Mouse (Mus musculus) neural tube, embryonic 14.5 days (tissue): ENCODE measurements around the gene Eif3a. TPM values are rescaled to one million over a fixed set of nuclear protein-coding genes. Genes with fewer than 3 reads are reported as not detected.

ENCODE experiments used
- ATAC-seq: fragments of 200-750 bp; cut with Nextera tagmentation; 2 replicates; pipeline ENCODE4 v1.8.0; 2017; ENCODE audit warnings: low read depth, mild to moderate bottlenecking, moderate TSS enrichment, moderate library complexity
- H3K27ac ChIP-seq: fragments of 300-500 bp; sonication (generic); 2 replicates; pipeline ENCODE4 v1.5.1; 2014; ENCODE audit warnings: low read depth, mild to moderate bottlenecking, control low read depth, low read length, moderate library complexity, mixed read lengths
- H3K27me3 ChIP-seq: fragments of 300-500 bp; sonication (generic); 2 replicates; pipeline ENCODE4 v1.6.1; 2014; ENCODE audit warnings: low read length; ENCODE audit not compliant: control insufficient read depth, insufficient read depth
- H3K36me3 ChIP-seq: fragments of 300-500 bp; sonication (generic); 2 replicates; pipeline ENCODE4 v1.6.1; 2014; ENCODE audit warnings: low read length, mixed read lengths; ENCODE audit not compliant: control insufficient read depth, insufficient read depth
- H3K4me1 ChIP-seq: fragments of 300-500 bp; sonication (generic); 2 replicates; pipeline ENCODE4 v1.6.1; 2014; ENCODE audit warnings: low read length; ENCODE audit not compliant: control insufficient read depth, insufficient read depth
- H3K4me2 ChIP-seq: fragments of 300-500 bp; sonication (generic); 2 replicates; pipeline ENCODE4 v1.6.1; 2014; ENCODE audit warnings: mild to moderate bottlenecking, low read depth, low read length, control low read depth
- H3K4me3 ChIP-seq: fragments of 300-500 bp; sonication (generic); 2 replicates; pipeline ENCODE4 v1.5.1; 2014; ENCODE audit warnings: low read depth, low read length, control low read depth, mixed read lengths
- H3K9ac ChIP-seq: fragments of 300-500 bp; sonication (generic); replicated peaks from 2 replicates; pipeline ENCODE4 v1.6.1; 2014; ENCODE audit warnings: low read depth, mild to moderate bottlenecking, control low read depth, low read length, mixed read lengths
- H3K9me3 ChIP-seq: fragments of 300-500 bp; sonication (generic); 2 replicates; pipeline ENCODE4 v1.6.1; 2016; ENCODE audit warnings: low read length; ENCODE audit not compliant: control insufficient read depth
- WGBS: fragments of 180-500 bp; shearing (Covaris S2); extraction: QIAGEN DNeasy Blood & Tissue Kit; methylation state at CpG from one replicate; pipeline ENCODE4 v1.1.7; 2014; 5-methylcytosine and 5-hydroxymethylcytosine counted together
- polyA plus RNA-seq: library from polyadenylated mRNA; unstranded; fragments of >200 nt; fragmentation: Nextera tagmentation; extraction: Ambion mirVana; gene quantifications from 2 replicates; pipeline ENCODE4 v1.2.1, GENCODE M21; 2014

Eif3a gene
- polyA plus RNA-seq = 123 and 131 TPM in 2 replicates

DNA sequence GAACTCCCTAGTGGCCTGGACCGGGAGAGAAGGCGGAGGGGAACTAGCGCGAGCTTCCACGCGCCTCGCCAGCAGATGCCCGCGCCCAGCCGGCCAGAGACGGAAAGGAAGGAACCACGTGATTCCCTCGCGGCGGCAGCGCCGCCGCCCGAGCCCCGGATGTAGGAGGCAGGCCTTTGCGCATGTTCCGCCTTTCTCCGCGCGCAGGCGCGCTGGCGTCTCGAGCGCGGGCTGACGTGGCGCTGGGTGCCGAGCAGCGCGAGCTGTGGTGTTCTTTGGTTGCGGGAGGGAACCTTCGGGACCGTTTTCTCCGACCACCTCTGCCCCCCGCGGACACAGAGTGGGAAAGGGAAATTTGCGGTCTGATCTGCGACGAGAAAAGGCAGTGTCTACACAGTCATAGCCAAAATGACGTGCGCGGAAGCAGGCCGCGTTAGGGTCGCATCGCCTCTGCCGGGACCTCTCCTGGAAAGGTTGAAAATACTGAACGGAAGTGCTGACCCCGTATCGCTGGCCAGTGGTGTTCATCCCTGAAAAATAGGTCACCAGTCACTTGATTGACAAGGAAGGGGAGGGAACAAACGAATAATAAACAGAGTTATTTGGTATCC is at the start of gene Eif3a:
Gene Eif3a, minus strand, starts transcription at position 108 of the 611 bp plus-strand sequence.
- Histone ChIP-seq H3K4me2 (peak within 1 kb of the TSS; percentile 89), H3K9ac (peak within 1 kb of the TSS; percentile 95), H3K9me3 (no peaks in the 10 kb centered on the region), H3K27me3 (no peaks in the 10 kb centered on the region), H3K27ac (peak within 1 kb of the TSS; percentile 98), H3K4me1 (peaks cover 16% of the 10 kb centered on the region), H3K36me3 (no peaks in the 10 kb centered on the region), H3K4me3 (peak within 1 kb of the TSS; percentile 100)
- WGBS = under 1% methylated on average over 56 of the region's 57 CpGs
- peak; percentile 97 for ATAC-seq

DNA sequence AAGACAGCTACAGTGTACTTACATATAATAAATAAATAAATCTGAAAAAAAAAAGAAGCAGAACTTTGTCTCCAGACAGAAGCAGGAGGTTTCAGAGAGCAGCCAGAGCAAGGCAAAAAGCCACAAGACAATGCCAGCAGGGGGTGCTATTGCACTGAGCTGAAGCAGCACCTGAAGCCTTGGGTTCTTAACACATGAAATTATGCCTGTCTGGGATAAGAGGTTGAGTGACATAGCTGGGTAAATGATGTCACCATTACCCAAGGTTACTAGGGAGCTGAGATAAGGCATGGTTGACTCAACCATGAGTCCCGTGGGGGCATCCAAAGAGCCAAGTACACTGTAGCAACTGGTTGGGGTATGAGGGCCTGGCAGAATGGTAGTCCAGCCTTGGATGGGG is 47.3 kb upstream of the Eif3a start:
- H3K36me3 ChIP-seq = peaks cover 42% of the 10 kb centered on the region

DNA sequence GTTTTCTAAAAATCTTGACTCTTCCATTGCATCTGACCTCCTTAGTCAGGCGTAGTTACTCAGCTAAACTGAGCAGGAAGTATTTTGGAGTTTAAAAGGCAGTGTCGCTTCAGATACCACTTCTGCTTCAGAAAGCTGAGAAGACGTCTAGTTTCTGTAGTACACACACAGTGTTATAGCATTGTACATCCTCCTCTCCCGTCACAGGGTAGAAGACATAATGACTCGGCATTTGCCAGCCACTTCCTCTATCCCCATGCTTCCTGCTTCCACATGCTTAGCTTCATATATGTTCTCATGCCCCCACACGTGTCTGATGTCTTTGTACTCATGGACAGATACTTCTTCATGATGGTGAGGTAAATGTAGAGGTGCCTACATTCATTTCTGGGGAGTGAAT is 28.2 kb upstream of the Eif3a start:
- H3K9ac ChIP-seq = no peak overlapping the region
- ATAC-seq = no peak
- H3K9me3 ChIP-seq = no peaks in the 10 kb centered on the region
- H3K36me3 ChIP-seq = peaks cover 41% of the 10 kb centered on the region
- no peaks in the 10 kb centered on the region for H3K27me3 ChIP-seq
- H3K27ac ChIP-seq = no peak overlapping the region
- no peaks in the 10 kb centered on the region for H3K4me1 ChIP-seq
- no peak overlapping the region for H3K4me2 ChIP-seq
- 92% methylated on average over 6 of the region's 6 CpGs for WGBS
- no peak overlapping the region for H3K4me3 ChIP-seq

More for the DNA sequence above, 47.3 kb upstream of the Eif3a start:
- H3K27me3 ChIP-seq = no peaks in the 10 kb centered on the region
- ATAC-seq = peak; percentile 49; the same call in 1 of the 2 replicates
- H3K4me3 ChIP-seq = no peak overlapping the region
- H3K4me1 ChIP-seq = no peaks in the 10 kb centered on the region
- H3K27ac ChIP-seq = no peak overlapping the region
- no peak overlapping the region for H3K4me2 ChIP-seq
- WGBS = 72% methylated on average over 1 of the region's 1 CpGs
- H3K9ac ChIP-seq = no peak overlapping the region
- no peaks in the 10 kb centered on the region for H3K9me3 ChIP-seq

DNA sequence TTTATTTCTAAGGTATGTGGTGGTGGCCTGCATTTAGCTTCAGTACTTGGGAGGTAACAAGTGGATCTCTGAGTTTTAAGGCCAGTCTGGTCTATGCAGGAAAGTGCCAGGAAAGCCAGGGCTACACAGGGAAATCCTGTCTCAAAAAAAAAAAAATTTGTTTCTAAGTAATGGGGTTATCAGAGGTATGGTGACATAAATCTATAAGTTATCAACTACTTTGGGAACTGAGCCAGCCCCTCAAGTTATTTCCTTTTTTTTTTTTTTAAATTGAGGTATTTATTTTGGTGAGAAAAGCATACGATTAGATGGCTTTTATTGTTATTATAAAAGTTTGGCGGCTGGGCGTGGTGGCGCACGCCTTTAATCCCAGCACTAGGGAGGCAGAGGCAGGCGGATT is 22.7 kb upstream of the Eif3a start:
- peaks cover 4% of the 10 kb centered on the region; the same call in 1 of the 2 replicates for H3K4me1 ChIP-seq
- H3K27me3 ChIP-seq = no peaks in the 10 kb centered on the region
- ATAC-seq = no peak
- 96% methylated on average over 6 of the region's 6 CpGs for WGBS
- H3K9ac ChIP-seq = no peak overlapping the region
- H3K4me2 ChIP-seq = no peak overlapping the region
- H3K27ac ChIP-seq = no peak overlapping the region
- H3K36me3 ChIP-seq = peaks cover 13% of the 10 kb centered on the region
- no peak overlapping the region for H3K4me3 ChIP-seq
- no peaks in the 10 kb centered on the region for H3K9me3 ChIP-seq

DNA sequence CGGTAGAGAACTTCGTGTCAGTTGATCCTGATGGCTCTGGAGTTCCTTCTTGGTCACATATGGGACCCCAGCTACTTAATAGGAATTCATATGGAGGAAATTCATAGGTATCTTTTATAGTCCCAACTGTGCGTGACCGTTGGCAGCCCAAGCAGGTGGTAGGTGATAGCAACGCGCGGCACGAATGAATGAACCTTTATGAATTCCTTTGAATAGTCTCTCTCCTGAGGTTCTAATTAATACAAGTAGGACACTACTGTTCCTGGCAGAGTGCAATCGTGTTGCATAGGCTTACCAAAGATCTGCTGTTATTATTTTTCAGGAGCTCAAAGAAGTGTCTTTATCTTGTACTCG is 21.6 kb upstream of the Eif3a start:
- H3K4me3 ChIP-seq = peak overlapping the region; percentile 74
- no peaks in the 10 kb centered on the region for H3K27me3 ChIP-seq
- peak; percentile 54 for ATAC-seq
- H3K9me3 ChIP-seq = no peaks in the 10 kb centered on the region
- peak overlapping the region; percentile 89 for H3K9ac ChIP-seq
- H3K4me2 ChIP-seq = peak overlapping the region; percentile 69
- WGBS = 17% methylated on average over 10 of the region's 10 CpGs
- peaks cover 10% of the 10 kb centered on the region for H3K36me3 ChIP-seq
- H3K27ac ChIP-seq = peak overlapping the region; percentile 57; the same call in 1 of the 2 replicates
- peaks cover 4% of the 10 kb centered on the region; the same call in 1 of the 2 replicates for H3K4me1 ChIP-seq

DNA sequence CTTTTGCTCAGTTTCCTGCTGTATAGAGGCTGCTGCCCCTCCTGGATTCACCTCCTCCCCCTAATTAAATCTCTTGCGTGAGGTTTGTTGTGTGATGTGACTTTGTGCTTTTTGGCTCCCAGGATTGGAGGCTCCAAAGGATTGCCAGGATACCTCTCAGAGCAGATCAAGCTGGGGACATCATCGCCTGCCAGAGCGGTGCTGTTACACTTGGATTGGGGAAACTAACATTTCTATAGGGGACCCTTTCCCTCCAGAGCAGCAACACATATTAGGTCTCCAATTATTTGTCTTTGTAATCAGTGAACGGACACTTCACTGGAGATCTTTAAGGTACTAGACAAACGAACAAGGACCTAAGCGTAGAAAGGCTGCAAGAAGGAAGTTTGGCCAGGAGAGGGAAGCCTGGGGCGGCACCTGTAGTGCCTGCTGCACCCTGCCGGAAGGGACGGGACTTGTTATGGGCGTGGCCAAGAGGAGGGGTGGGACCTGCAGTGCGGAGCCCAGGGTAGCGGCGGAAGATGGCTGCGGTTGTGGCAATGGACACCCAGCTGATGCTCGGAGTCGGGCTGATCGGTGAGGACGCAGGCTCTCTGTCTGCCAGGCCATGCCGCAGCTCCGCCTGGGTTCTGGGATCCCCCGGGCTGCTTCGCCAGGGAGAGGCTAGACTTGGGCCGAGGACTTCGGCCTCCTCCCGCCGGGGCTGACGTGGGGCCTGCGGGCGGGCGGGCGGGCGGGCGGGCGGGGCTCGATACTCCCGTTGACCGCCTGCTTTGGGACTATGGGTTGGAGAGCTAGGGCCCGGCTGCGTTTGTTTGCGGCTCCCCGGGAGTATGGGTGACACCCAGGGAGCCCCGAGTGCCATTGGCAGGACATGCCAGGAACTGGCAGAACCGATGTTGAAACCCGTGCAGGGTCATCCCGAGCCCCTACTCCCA is 20.9 kb upstream of the Eif3a start, which contains the start of gene Fam45a:
Gene Fam45a, plus strand, starts transcription at position 488 of the 938 bp plus-strand sequence.
- Histone ChIP-seq H3K27ac (peak within 1 kb of the TSS; percentile 57; the same call in 1 of the 2 replicates), H3K9ac (peak within 1 kb of the TSS; percentile 89), H3K4me2 (peak within 1 kb of the TSS; percentile 69), H3K27me3 (no peaks in the 10 kb centered on the region), H3K36me3 (peaks cover 10% of the 10 kb centered on the region), H3K4me1 (peaks cover 4% of the 10 kb centered on the region; the same call in 1 of the 2 replicates), H3K9me3 (no peaks in the 10 kb centered on the region), H3K4me3 (peak within 1 kb of the TSS; percentile 74)
- 4% methylated on average over 31 of the region's 45 CpGs for WGBS
- ATAC-seq = peak; percentile 100

DNA sequence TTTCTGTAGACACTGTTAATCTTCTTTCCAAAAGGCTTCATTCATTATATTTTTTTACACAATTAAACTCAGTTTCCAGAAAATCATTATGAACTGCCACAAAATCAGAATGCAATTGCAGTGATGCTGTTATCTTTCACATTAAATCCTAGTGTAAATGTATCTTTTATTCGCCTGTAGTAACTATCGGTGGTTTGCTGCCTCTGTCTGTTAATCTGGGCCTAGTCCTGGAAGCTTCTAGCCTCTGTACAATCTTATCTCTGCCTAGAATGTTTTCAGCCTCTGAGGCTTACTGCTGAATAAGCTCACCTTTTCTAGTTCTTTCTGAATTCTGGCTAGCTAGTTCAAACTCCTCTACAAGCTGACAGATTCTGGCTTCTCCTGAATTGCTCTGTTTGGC is 19.5 kb upstream of the Eif3a start:
- WGBS = 94% methylated on average over 2 of the region's 2 CpGs
- no peak overlapping the region for H3K4me2 ChIP-seq
- ATAC-seq = no peak
- no peaks in the 10 kb centered on the region for H3K9me3 ChIP-seq
- H3K36me3 ChIP-seq = peaks cover under 1% of the 10 kb centered on the region; the same call in 1 of the 2 replicates
- H3K4me3 ChIP-seq = no peak overlapping the region
- H3K27me3 ChIP-seq = no peaks in the 10 kb centered on the region
- H3K4me1 ChIP-seq = peaks cover 4% of the 10 kb centered on the region; the same call in 1 of the 2 replicates
- no peak overlapping the region for H3K9ac ChIP-seq
- H3K27ac ChIP-seq = no peak overlapping the region

DNA sequence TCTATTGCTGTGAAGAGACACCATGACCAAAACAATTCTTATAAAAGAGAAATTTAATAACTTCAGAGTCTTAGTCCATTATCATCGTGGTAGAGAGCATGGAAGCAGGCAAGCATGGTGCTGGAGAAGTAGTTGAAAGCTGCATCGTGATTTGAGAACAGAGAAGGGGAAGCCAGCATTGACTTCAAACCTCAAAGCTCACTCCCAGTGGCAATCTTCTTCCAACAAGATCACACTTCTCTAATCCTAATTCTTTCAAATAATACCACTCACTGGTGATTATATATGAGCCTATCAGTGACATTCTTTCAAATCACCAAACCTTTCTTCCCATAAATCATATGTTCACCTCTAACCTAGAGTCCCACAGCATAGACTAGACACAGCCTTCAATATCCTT is 14.4 kb upstream of the Eif3a start:
- no peak overlapping the region for H3K9ac ChIP-seq
- H3K27ac ChIP-seq = no peak overlapping the region
- no peak overlapping the region for H3K4me3 ChIP-seq
- 66% methylated on average over 2 of the region's 2 CpGs for WGBS
- no peaks in the 10 kb centered on the region for H3K36me3 ChIP-seq
- no peak overlapping the region for H3K4me2 ChIP-seq
- no peaks in the 10 kb centered on the region for H3K27me3 ChIP-seq
- no peak for ATAC-seq
- no peaks in the 10 kb centered on the region for H3K4me1 ChIP-seq
- H3K9me3 ChIP-seq = no peaks in the 10 kb centered on the region
